Mouse (Mus musculus): ENCODE measurements around the gene Btg2. TPM values are rescaled to one million over a fixed set of nuclear protein-coding genes. Genes with fewer than 3 reads are reported as not detected.

Btg2 gene
- polyA plus RNA-seq, 1 experiment = 481 TPM

DNA sequence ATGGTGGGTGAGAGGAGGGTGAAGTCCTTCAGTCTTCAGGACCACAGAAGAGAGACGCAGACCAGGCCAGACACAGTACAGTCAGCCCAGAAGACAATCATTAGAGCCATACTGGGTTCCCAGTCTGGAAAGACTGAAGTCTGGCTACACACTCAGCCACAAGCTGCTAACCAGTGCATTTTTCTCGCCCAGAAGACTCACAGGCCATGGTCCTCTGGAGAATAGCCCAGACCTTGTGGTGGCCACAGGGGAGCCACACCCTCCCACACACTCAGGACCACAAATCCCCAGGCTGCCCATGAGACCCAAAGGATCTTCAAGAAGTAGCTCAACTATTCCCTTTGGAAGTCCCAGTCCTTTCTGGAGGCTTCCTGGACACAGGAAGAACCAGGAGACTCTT lies 39.6 kb downstream of the Btg2 start:
- TF ChIP-seq CTCF (IDR thresholded peaks at IDR 0.05; ENCODE audit: borderline replicate concordance, control insufficient read depth, extremely low read depth, insufficient read depth, low read length, poor library complexity) (no peak), POLR2A (IDR thresholded peaks at IDR 0.05; ENCODE audit: control insufficient read depth, extremely low read depth, insufficient read depth, low read length, poor library complexity) (no peak)
- WGBS = 89% methylated on average over 2 of the region's 2 CpGs
- H3K27ac ChIP-seq (ENCODE audit: control insufficient read depth, insufficient read depth, low read length) = no peak overlapping the region
- H3K4me1 ChIP-seq (replicated peaks; ENCODE audit: control insufficient read depth, insufficient read depth, low read length) = no peaks in the 10 kb centered on the region
- H3K4me3 ChIP-seq (ENCODE audit: control insufficient read depth, insufficient read depth, low read length) = no peak overlapping the region
- DNase-seq = no peak
- no peaks in the 10 kb centered on the region for H3K36me3 ChIP-seq (ENCODE audit: control insufficient read depth, insufficient read depth, low read length)
- H3K27me3 ChIP-seq (ENCODE audit: control insufficient read depth, insufficient read depth, low read length) = no peaks in the 10 kb centered on the region

DNA sequence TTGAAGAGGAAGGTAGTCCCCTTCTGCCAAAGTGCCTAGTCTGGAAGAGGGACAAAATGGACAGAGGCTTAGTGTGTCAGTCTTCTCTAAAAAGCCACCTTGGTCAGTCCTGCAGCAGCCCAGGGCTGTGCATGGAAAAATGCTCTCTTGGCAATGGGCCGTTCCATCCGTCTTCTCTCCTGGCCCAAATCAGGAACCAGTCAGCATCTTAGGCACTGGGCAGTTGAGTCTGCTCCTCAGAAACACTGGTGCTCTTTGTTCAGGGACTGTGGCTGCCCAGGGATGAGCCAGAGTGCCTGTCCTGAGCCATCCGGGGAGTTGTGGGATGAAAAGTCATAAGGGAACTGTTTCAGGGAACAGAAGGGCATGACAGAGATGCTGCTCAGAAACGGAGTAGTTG lies 40.6 kb downstream of the Btg2 start:
- Histone ChIP-seq H3K36me3 (ENCODE audit: control insufficient read depth, insufficient read depth, low read length) (no peaks in the 10 kb centered on the region), H3K4me3 (ENCODE audit: control insufficient read depth, insufficient read depth, low read length) (no peak overlapping the region), H3K27me3 (ENCODE audit: control insufficient read depth, insufficient read depth, low read length) (no peaks in the 10 kb centered on the region), H3K4me1 (replicated peaks; ENCODE audit: control insufficient read depth, insufficient read depth, low read length) (no peaks in the 10 kb centered on the region), H3K27ac (ENCODE audit: control insufficient read depth, insufficient read depth, low read length) (no peak overlapping the region)
- whole genome bisulfite sequencing = 98% methylated on average over 4 of the region's 4 CpGs
- TF ChIP-seq POLR2A (IDR thresholded peaks at IDR 0.05; ENCODE audit: control insufficient read depth, extremely low read depth, insufficient read depth, low read length, poor library complexity) (no peak), CTCF (IDR thresholded peaks at IDR 0.05; ENCODE audit: borderline replicate concordance, control insufficient read depth, extremely low read depth, insufficient read depth, low read length, poor library complexity) (no peak)
- DNase-seq = no peak

DNA sequence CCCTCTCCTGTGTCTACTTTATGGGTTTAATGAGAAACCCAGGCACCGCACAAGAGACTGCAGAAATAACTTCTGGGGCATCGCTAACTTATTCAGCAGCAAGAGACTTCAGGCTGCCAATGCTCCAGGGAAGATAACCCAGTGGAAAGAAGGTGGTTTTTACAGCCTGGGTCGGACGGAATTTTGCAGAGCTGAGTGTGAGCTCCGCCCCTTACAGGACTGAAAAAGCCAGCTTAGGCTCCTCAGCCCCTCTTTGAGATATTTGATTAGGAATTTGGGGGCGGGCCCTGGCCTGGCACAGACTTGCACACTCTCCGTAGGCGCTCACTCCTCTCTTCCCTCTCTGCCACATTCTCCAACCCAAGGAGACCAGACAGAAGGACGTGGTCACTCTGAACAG lies 41.7 kb downstream of the Btg2 start, which contains the start of gene Fmod:
Gene Fmod, plus strand, starts transcription at position 83 of the 400 bp plus-strand sequence.
- Histone ChIP-seq H3K36me3 (ENCODE audit: control insufficient read depth, insufficient read depth, low read length) (no peaks in the 10 kb centered on the region), H3K27ac (ENCODE audit: control insufficient read depth, insufficient read depth, low read length) (no peak within 1 kb of the TSS), H3K27me3 (ENCODE audit: control insufficient read depth, insufficient read depth, low read length) (no peaks in the 10 kb centered on the region), H3K4me3 (ENCODE audit: control insufficient read depth, insufficient read depth, low read length) (no peak within 1 kb of the TSS), H3K4me1 (replicated peaks; ENCODE audit: control insufficient read depth, insufficient read depth, low read length) (no peaks in the 10 kb centered on the region)
- DNase-seq = no peak
- TF ChIP-seq POLR2A (IDR thresholded peaks at IDR 0.05; ENCODE audit: control insufficient read depth, extremely low read depth, insufficient read depth, low read length, poor library complexity) = no peak
- no peak for TF ChIP-seq CTCF (IDR thresholded peaks at IDR 0.05; ENCODE audit: borderline replicate concordance, control insufficient read depth, extremely low read depth, insufficient read depth, low read length, poor library complexity)
- WGBS = 88% methylated on average over 9 of the region's 9 CpGs

DNA sequence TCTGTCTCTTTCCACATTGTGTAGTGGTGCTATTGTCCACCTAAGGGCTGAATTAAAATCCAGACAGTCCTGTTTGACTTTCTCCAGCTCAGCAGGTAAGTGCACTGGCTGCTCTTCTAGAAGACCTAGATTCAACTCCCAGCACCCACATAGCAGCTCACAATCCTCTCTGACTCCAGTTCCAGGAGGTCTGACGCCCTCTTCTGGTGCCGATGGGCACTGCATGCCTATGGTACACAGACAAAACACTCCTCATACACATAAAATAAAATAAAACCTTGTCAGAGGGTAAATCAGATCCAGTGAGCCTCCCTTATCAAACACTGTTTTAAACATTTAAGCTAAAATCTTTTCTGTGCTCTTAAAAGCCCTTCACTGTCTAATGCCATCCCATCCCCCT lies 42.4 kb downstream of the Btg2 start:
- 64% methylated on average over 2 of the region's 2 CpGs for WGBS

DNA sequence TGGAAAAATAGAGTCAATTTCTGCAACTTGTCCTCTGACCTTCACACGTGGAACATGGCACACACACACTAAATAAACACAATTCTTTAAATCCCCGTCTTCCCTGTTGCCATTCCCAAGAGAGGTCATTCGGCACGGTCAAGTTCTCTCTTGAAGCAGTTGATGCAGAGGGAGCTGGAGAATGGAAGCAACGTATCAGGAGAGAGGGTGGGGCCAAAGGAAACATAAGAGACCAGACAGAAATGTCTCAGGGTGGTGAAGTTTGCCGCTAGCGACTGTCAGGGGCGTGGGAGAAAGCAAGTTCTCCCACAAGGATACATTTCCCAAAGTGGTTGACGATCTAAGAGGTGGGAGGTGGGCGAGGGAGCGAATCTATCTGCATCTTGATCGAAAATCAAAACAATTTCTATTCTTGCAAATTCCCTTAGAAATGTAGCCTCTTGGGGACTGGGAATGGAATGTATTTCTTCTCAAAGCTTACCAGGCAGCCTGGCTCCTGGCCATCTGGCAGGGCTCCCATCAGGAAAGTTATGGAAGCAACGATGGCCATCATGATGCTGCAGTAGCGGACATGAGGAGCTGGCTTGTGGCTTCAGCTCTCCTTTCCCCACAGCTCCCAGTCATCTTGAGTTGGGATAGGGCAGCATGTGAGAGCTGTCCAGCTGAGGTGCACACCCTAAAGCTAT lies 50.6 kb downstream of the Btg2 start:
- Histone ChIP-seq H3K4me3 (ENCODE audit: control insufficient read depth, insufficient read depth, low read length) (no peak overlapping the region), H3K27me3 (ENCODE audit: control insufficient read depth, insufficient read depth, low read length) (no peaks in the 10 kb centered on the region), H3K36me3 (ENCODE audit: control insufficient read depth, insufficient read depth, low read length) (no peaks in the 10 kb centered on the region), H3K4me1 (replicated peaks; ENCODE audit: control insufficient read depth, insufficient read depth, low read length) (peaks cover 4% of the 10 kb centered on the region; the same call in 1 of the 2 replicates), H3K27ac (ENCODE audit: control insufficient read depth, insufficient read depth, low read length) (no peak overlapping the region)
- no peak for DNase-seq
- TF ChIP-seq CTCF (IDR thresholded peaks at IDR 0.05; ENCODE audit: borderline replicate concordance, control insufficient read depth, extremely low read depth, insufficient read depth, low read length, poor library complexity) (no peak), POLR2A (IDR thresholded peaks at IDR 0.05; ENCODE audit: control insufficient read depth, extremely low read depth, insufficient read depth, low read length, poor library complexity) (no peak)
- WGBS = 93% methylated on average over 14 of the region's 14 CpGs

More for the DNA sequence above, 42.4 kb downstream of the Btg2 start:
- H3K4me3 ChIP-seq (ENCODE audit: control insufficient read depth, insufficient read depth, low read length) = no peak overlapping the region
- no peak for DNase-seq
- H3K36me3 ChIP-seq (ENCODE audit: control insufficient read depth, insufficient read depth, low read length) = no peaks in the 10 kb centered on the region
- H3K27me3 ChIP-seq (ENCODE audit: control insufficient read depth, insufficient read depth, low read length) = no peaks in the 10 kb centered on the region
- TF ChIP-seq CTCF (IDR thresholded peaks at IDR 0.05; ENCODE audit: borderline replicate concordance, control insufficient read depth, extremely low read depth, insufficient read depth, low read length, poor library complexity) (no peak), POLR2A (IDR thresholded peaks at IDR 0.05; ENCODE audit: control insufficient read depth, extremely low read depth, insufficient read depth, low read length, poor library complexity) (no peak)
- H3K4me1 ChIP-seq (replicated peaks; ENCODE audit: control insufficient read depth, insufficient read depth, low read length) = no peaks in the 10 kb centered on the region
- no peak overlapping the region for H3K27ac ChIP-seq (ENCODE audit: control insufficient read depth, insufficient read depth, low read length)

DNA sequence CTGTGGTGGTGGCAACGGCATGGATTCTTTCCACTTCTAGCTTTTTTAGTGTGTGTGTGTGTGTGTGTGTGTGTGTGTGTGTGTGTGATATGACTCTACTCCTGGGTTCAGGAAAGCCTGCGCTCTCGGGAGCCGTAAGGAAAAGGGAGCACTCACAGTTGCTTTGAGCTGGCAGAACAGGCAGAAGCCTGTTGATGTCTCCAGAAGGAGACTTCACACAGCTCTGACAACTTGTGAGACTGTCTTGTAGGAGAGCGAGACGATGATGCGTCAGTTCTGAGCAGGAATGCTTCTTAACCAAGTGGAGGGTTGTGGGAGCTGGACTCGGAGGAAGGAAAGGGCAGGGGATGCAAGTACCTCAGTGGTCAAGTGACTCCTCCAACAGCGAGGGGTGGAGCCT lies 52.2 kb downstream of the Btg2 start:
- TF ChIP-seq POLR2A (IDR thresholded peaks at IDR 0.05; ENCODE audit: control insufficient read depth, extremely low read depth, insufficient read depth, low read length, poor library complexity) (no peak), CTCF (IDR thresholded peaks at IDR 0.05; ENCODE audit: borderline replicate concordance, control insufficient read depth, extremely low read depth, insufficient read depth, low read length, poor library complexity) (no peak)
- Histone ChIP-seq H3K4me3 (ENCODE audit: control insufficient read depth, insufficient read depth, low read length) (no peak overlapping the region), H3K4me1 (replicated peaks; ENCODE audit: control insufficient read depth, insufficient read depth, low read length) (peaks cover 4% of the 10 kb centered on the region; the same call in 1 of the 2 replicates), H3K36me3 (ENCODE audit: control insufficient read depth, insufficient read depth, low read length) (no peaks in the 10 kb centered on the region), H3K27me3 (ENCODE audit: control insufficient read depth, insufficient read depth, low read length) (no peaks in the 10 kb centered on the region), H3K27ac (ENCODE audit: control insufficient read depth, insufficient read depth, low read length) (no peak overlapping the region)
- DNase-seq = no peak
- WGBS = 97% methylated on average over 9 of the region's 9 CpGs
